Mouse (Mus musculus) CH12.LX (cell line): Measurements from ENCODE around the gene Il16.

Experiments used
- BHLHE40 ChIP-seq: IDR thresholded peaks from 2 replicates; pipeline ENCODE4 v1.6.1; 2011; ENCODE audit warnings: mild to moderate bottlenecking, low read depth, low read length, improper control_type of control experiment
- CTCF ChIP-seq, 2 experiments: IDR thresholded peaks in 1 of 2; conservative IDR thresholded peaks in 1 of 2; 2 replicates each; pipeline ENCODE4 v1.5.1; 2011 to 2012; ENCODE audit warnings: low read depth in 2 of 2, low read length in 2 of 2, improper control_type of control experiment in 1 of 2, inconsistent platforms in 1 of 2, mild to moderate bottlenecking in 1 of 2, moderate library complexity in 1 of 2
- E2F4 ChIP-seq: IDR thresholded peaks from 2 replicates; pipeline ENCODE4 v1.6.1; 2011; ENCODE audit warnings: low read depth, low read length, improper control_type of control experiment; ENCODE audit not compliant: insufficient replicate concordance
- EP300 ChIP-seq: IDR thresholded peaks from 2 replicates; pipeline ENCODE4 v1.6.1; 2011; ENCODE audit warnings: low read length, improper control_type of control experiment
- HCFC1 ChIP-seq: IDR thresholded peaks from 2 replicates; pipeline ENCODE4 v1.6.1; 2012; ENCODE audit warnings: low read depth, mild to moderate bottlenecking, inconsistent platforms, low read length, improper control_type of control experiment
- MAX ChIP-seq: IDR thresholded peaks from 2 replicates; pipeline ENCODE4 v1.6.1; 2011; ENCODE audit warnings: low read length, improper control_type of control experiment
- MXI1 ChIP-seq: IDR thresholded peaks from 2 replicates; pipeline ENCODE4 v1.6.1; 2011; ENCODE audit warnings: mild to moderate bottlenecking, low read depth, low read length, improper control_type of control experiment
- POLR2A ChIP-seq: IDR thresholded peaks from 2 replicates; pipeline ENCODE4 v1.6.1; 2011; ENCODE audit warnings: low read depth, mild to moderate bottlenecking, improper control_type of control experiment, low read length
- SIN3A ChIP-seq: IDR thresholded peaks from 2 replicates; pipeline ENCODE4 v1.6.1; 2012; ENCODE audit warnings: low read length, improper control_type of control experiment, inconsistent platforms
- USF2 ChIP-seq: conservative IDR thresholded peaks from 2 replicates; pipeline ENCODE4 v1.6.1; 2011; ENCODE audit warnings: low read depth, low read length, improper control_type of control experiment
- ZC3H11A ChIP-seq: IDR thresholded peaks from 2 replicates; pipeline ENCODE4 v1.6.1; 2012; ENCODE audit warnings: low read depth, mild to moderate bottlenecking, inconsistent platforms, low read length, improper control_type of control experiment
- ZMIZ1 ChIP-seq: IDR thresholded peaks from 2 replicates; pipeline ENCODE4 v1.6.1; 2012; ENCODE audit warnings: low read depth, mild to moderate bottlenecking, inconsistent platforms, low read length, improper control_type of control experiment

GRCm38 (mm10) chr7:83594056-83594455, 151.5 kb downstream of the Il16 start:
- TF ChIP-seq USF2 (no peak), EP300 (no peak), POLR2A (no peak), ZC3H11A (no peak), MAX (no peak), MXI1 (no peak), BHLHE40 (no peak), SIN3A (no peak), CTCF (conservative IDR thresholded peaks at IDR 0.05 in 1 of 2, IDR thresholded peaks at IDR 0.05 in 1 of 2; ENCODE audit: low read depth in 2 of 2, low read length in 2 of 2) (no peak), HCFC1 (no peak), ZMIZ1 (no peak), E2F4 (no peak)
